Mouse (Mus musculus): ENCODE measurements around the gene Cfap43. TPM values are rescaled to one million over a fixed set of nuclear protein-coding genes. Genes with fewer than 3 reads are reported as not detected.

Cfap43 gene
- polyA plus RNA-seq, 1 experiment: 0.94 TPM

DNA sequence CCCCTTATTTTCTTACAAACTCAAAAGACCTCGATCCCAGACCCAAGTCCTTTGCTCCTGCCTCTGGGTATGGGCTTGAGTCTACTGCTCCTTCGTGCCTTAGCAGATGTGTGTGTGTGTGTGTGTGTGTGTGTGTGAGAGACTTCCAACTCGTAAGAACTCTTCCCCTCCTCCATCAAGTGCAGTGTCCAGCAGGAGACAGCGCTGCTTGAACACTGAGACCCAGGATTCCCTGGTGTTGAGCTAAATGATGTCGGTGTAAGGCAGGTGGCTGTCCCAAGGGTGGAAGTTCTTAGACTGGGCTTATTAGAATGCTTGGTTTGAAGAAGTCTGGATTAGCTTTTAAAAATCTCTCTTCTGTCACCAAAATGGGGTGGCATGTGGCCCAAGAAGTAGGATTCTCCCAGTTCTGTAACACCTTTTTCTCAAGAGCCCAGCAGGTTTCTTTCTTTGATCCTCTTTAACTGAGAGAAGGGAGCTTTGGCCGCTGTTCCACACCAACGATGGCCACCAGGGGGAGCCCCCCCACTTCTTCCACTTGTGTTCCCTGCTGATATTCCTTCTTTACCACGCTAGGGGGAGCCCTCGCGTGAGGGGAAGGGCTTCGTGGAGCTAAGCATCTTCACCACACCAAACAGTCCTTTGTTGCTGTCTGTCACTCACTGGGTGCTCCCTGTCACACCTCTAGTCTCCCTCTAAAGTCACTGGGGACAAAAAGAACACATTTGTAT lies 36.8 kb downstream of the Cfap43 start:
- Histone ChIP-seq H3K4me1 (ENCODE audit: control insufficient read depth, insufficient read depth, low read length) (no peaks in the 10 kb centered on the region), H3K4me3 (ENCODE audit: insufficient read depth, low read length) (no peak overlapping the region), H3K27ac (ENCODE audit: insufficient read depth, low read length) (no peak overlapping the region)
- no peak for TF ChIP-seq POLR2A (IDR thresholded peaks at IDR 0.05; ENCODE audit: extremely low read depth, insufficient read depth, low read length)
- TF ChIP-seq CTCF (IDR thresholded peaks at IDR 0.05; ENCODE audit: extremely low read depth, insufficient read depth, low read length): peak; percentile 100

DNA sequence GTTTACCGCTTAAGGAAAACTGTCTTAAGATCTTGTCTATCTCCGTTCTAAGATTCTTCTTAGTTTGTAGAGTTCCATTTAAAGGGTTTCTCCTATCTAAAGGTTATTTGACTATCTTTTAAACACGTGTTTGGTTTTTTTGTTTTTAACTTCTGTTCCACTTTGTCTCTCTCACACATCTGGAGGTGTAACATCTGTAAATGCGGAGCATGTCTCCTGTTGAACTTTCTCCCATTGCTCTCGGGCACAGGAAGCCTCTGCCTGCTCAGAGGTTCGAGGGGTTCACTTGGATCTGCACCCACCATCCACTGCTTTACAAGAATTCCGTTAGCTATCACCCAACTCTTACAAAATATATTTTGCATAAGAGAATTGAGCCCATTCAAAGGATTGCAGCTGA lies 37.5 kb downstream of the Cfap43 start:
- H3K4me1 ChIP-seq (ENCODE audit: control insufficient read depth, insufficient read depth, low read length): no peaks in the 10 kb centered on the region
- H3K27ac ChIP-seq (ENCODE audit: insufficient read depth, low read length): no peak overlapping the region
- no peak overlapping the region for H3K4me3 ChIP-seq (ENCODE audit: insufficient read depth, low read length)
- TF ChIP-seq POLR2A (IDR thresholded peaks at IDR 0.05; ENCODE audit: extremely low read depth, insufficient read depth, low read length): no peak
- no peak for TF ChIP-seq CTCF (IDR thresholded peaks at IDR 0.05; ENCODE audit: extremely low read depth, insufficient read depth, low read length)

- no peak overlapping the region for H3K27ac ChIP-seq (ENCODE audit: insufficient read depth, low read length)
- no peak for TF ChIP-seq POLR2A (IDR thresholded peaks at IDR 0.05; ENCODE audit: extremely low read depth, insufficient read depth, low read length)
- TF ChIP-seq CTCF (IDR thresholded peaks at IDR 0.05; ENCODE audit: extremely low read depth, insufficient read depth, low read length): no peak
- H3K4me1 ChIP-seq (ENCODE audit: control insufficient read depth, insufficient read depth, low read length): no peaks in the 10 kb centered on the region
- no peak overlapping the region for H3K4me3 ChIP-seq (ENCODE audit: insufficient read depth, low read length)
Observed at GRCm38 (mm10) chr19:47876252-47876651, 42.8 kb downstream of the Cfap43 start.

DNA sequence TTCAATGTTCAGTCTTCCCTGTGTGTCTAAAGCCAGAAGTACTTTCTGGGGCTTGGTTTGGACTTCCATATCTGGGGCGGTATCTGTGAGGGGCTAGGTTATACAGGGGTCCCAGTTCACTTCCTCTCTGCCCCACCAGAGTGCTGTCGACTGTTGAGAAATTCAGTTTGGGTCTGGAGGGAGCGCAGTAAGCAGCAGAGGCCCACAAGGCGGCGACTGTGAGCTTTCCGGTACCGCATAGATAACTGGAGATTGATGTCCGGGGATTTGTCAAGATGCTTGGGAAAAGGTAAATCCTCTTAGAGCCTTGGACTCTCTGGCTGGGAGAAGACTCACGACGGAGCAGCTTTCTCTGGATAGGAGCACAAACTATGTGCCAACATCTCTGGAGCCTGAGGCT lies 47.6 kb downstream of the Cfap43 start:
- Histone ChIP-seq H3K4me3 (ENCODE audit: insufficient read depth, low read length) (no peak overlapping the region), H3K27ac (ENCODE audit: insufficient read depth, low read length) (no peak overlapping the region), H3K4me1 (ENCODE audit: control insufficient read depth, insufficient read depth, low read length) (no peaks in the 10 kb centered on the region)
- TF ChIP-seq POLR2A (IDR thresholded peaks at IDR 0.05; ENCODE audit: extremely low read depth, insufficient read depth, low read length) (no peak), CTCF (IDR thresholded peaks at IDR 0.05; ENCODE audit: extremely low read depth, insufficient read depth, low read length) (peak; percentile 23; the same call in 1 of the 2 replicates)

GRCm38 (mm10) chr19:47870102-47870666 lies 48.9 kb downstream of the Cfap43 start:
- Histone ChIP-seq H3K4me3 (ENCODE audit: insufficient read depth, low read length) (no peak overlapping the region), H3K27ac (ENCODE audit: insufficient read depth, low read length) (no peak overlapping the region), H3K4me1 (ENCODE audit: control insufficient read depth, insufficient read depth, low read length) (peaks cover 2% of the 10 kb centered on the region; the same call in 1 of the 2 replicates)
- TF ChIP-seq POLR2A (IDR thresholded peaks at IDR 0.05; ENCODE audit: extremely low read depth, insufficient read depth, low read length): no peak
- TF ChIP-seq CTCF (IDR thresholded peaks at IDR 0.05; ENCODE audit: extremely low read depth, insufficient read depth, low read length): no peak

DNA sequence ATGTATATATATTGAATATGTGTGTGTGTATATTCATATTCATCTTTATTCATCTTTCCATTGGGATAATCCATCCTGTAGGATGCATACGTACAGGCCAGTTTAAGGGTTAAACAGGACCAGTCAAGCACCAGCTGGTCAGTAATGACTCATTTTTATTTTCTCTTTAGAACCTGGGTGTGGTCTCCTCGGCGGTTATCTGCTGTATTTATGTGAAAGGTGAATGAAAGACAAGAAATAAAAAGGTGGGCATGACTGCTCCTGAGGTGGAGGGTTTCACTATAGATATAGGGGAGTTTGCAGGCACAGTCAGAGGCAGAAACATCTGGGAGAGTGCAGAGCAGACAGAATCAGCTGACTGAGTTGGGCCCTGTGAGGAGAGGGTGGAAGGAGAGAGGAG lies 49.6 kb downstream of the Cfap43 start:
- no peak for TF ChIP-seq POLR2A (IDR thresholded peaks at IDR 0.05; ENCODE audit: extremely low read depth, insufficient read depth, low read length)
- no peak for TF ChIP-seq CTCF (IDR thresholded peaks at IDR 0.05; ENCODE audit: extremely low read depth, insufficient read depth, low read length)
- no peak overlapping the region for H3K27ac ChIP-seq (ENCODE audit: insufficient read depth, low read length)
- peaks cover 2% of the 10 kb centered on the region; the same call in 1 of the 2 replicates for H3K4me1 ChIP-seq (ENCODE audit: control insufficient read depth, insufficient read depth, low read length)
- H3K4me3 ChIP-seq (ENCODE audit: insufficient read depth, low read length): no peak overlapping the region

DNA sequence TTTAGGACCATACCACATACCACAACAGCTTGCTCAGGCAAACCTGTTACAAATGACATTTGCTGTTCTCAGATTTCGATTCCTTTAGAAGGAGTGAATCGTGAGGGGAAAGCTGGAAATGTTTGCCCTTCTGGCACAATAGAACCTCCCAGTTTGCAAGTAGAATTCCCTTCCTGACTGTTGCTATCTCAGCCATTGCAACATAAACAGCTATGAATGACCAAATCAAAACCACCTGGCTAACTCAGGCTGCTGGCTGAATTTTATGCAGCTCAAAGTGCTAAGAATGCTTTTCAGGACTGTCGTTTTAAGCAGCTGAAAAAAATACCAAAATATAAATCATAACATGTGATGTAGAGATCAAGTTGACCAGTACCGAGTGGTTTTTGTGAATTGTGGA lies 50.1 kb downstream of the Cfap43 start:
- Histone ChIP-seq H3K4me3 (ENCODE audit: insufficient read depth, low read length) (no peak overlapping the region), H3K27ac (ENCODE audit: insufficient read depth, low read length) (no peak overlapping the region), H3K4me1 (ENCODE audit: control insufficient read depth, insufficient read depth, low read length) (peaks cover 2% of the 10 kb centered on the region; the same call in 1 of the 2 replicates)
- TF ChIP-seq POLR2A (IDR thresholded peaks at IDR 0.05; ENCODE audit: extremely low read depth, insufficient read depth, low read length): no peak
- TF ChIP-seq CTCF (IDR thresholded peaks at IDR 0.05; ENCODE audit: extremely low read depth, insufficient read depth, low read length): no peak

GRCm38 (mm10) chr19:47867628-47868175 lies 51.4 kb downstream of the Cfap43 start:
- Histone ChIP-seq H3K27ac (ENCODE audit: insufficient read depth, low read length) (no peak overlapping the region), H3K4me3 (ENCODE audit: insufficient read depth, low read length) (no peak overlapping the region), H3K4me1 (ENCODE audit: control insufficient read depth, insufficient read depth, low read length) (peaks cover 2% of the 10 kb centered on the region; the same call in 1 of the 2 replicates)
- TF ChIP-seq POLR2A (IDR thresholded peaks at IDR 0.05; ENCODE audit: extremely low read depth, insufficient read depth, low read length) (no peak), CTCF (IDR thresholded peaks at IDR 0.05; ENCODE audit: extremely low read depth, insufficient read depth, low read length) (no peak)

DNA sequence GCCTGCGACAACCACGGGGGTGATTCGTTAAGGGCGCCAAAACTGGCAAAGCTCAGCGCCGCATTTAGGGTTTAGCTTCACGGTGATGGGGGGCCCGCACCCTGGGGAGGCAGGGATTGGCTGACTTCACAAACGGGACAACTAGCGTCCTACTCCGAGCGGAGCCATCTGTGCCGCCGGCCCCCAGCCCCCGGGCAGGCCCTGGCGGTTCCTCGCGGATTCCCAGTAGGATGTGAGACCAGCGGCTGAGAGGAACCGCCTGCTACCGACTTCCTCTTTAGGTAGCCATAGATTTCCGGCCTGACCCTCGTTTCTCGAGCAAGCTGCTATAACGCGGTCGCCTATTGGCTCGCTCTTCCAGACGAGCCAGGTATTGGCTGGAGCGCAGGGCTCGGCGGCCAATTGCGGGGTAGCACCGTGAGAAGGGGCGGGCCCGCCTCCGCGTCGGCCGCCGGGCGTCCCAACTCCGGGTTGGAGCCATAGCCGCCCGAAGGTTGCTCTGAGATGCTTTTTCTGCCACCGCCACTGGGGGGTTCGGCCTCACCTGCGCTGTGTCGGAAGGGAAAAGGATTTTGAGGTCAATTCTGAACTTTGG lies 53.6 kb downstream of the Cfap43 start, which contains the start of gene Gsto2:
Gene Gsto2 (plus strand): TSS at position 182 of the 595 bp plus-strand sequence.
- peaks cover 2% of the 10 kb centered on the region; the same call in 1 of the 2 replicates for H3K4me1 ChIP-seq (ENCODE audit: control insufficient read depth, insufficient read depth, low read length)
- peak within 1 kb of the TSS; percentile 46 for H3K4me3 ChIP-seq (ENCODE audit: insufficient read depth, low read length)
- TF ChIP-seq CTCF (IDR thresholded peaks at IDR 0.05; ENCODE audit: extremely low read depth, insufficient read depth, low read length) (no peak), POLR2A (IDR thresholded peaks at IDR 0.05; ENCODE audit: extremely low read depth, insufficient read depth, low read length) (peak; percentile 77)
- peak within 1 kb of the TSS; percentile 80 for H3K27ac ChIP-seq (ENCODE audit: insufficient read depth, low read length)

All from cortical plate, adult 2 months (tissue).